Mouse (Mus musculus): Measurements from ENCODE around the gene Gpd1l. TPM values are rescaled to one million over a fixed set of nuclear protein-coding genes. Genes with fewer than 3 reads are reported as not detected.
A peak's percentile ranks its signal among the peaks of the same experiment; 100 is the strongest.

Gpd1l gene
- total and polyA plus RNA-seq, 2 experiments from 2014 or later = 39.3 to 77.7 TPM

GRCm38 (mm10) chr9:114881977-114882376 lies 51.8 kb downstream of the Gpd1l start:
- WGBS = 62% methylated on average over 2 of the region's 2 CpGs
- no peak overlapping the region for H3K27ac ChIP-seq (ENCODE audit: low read depth, low read length)
- no peaks in the 10 kb centered on the region for H3K27me3 ChIP-seq (ENCODE audit: insufficient read depth, low read length)
- no peaks in the 10 kb centered on the region for H3K4me1 ChIP-seq (ENCODE audit: insufficient read depth, low read length)
- no peak overlapping the region for H3K4me2 ChIP-seq (ENCODE audit: low read depth, low read length, poor library complexity, severe bottlenecking)
- no peaks in the 10 kb centered on the region for H3K9me3 ChIP-seq (ENCODE audit: low read length)
- H3K4me3 ChIP-seq (ENCODE audit: low read depth, low read length) = no peak overlapping the region
- TF ChIP-seq CTCF (IDR thresholded peaks at IDR 0.05) = no peak
- ATAC-seq (ENCODE audit: low FRiP score) = no peak
- DNase-seq (ENCODE audit: low spot score) = no peak
- H3K36me3 ChIP-seq (ENCODE audit: insufficient read depth, low read length) = no peaks in the 10 kb centered on the region
- H3K9ac ChIP-seq (replicated peaks; ENCODE audit: low read length, poor library complexity, severe bottlenecking) = no peak overlapping the region

GRCm38 (mm10) chr9:114855327-114855726 lies 78.5 kb downstream of the Gpd1l start:
- peak; percentile 30 for DNase-seq (ENCODE audit: low spot score)
- Histone ChIP-seq H3K27ac (ENCODE audit: low read depth, low read length) (no peak overlapping the region), H3K9ac (replicated peaks; ENCODE audit: low read length, poor library complexity, severe bottlenecking) (no peak overlapping the region), H3K9me3 (ENCODE audit: low read length) (no peaks in the 10 kb centered on the region), H3K27me3 (ENCODE audit: insufficient read depth, low read length) (no peaks in the 10 kb centered on the region), H3K4me3 (ENCODE audit: low read depth, low read length) (no peak overlapping the region), H3K36me3 (ENCODE audit: insufficient read depth, low read length) (no peaks in the 10 kb centered on the region), H3K4me2 (ENCODE audit: low read depth, low read length, poor library complexity, severe bottlenecking) (no peak overlapping the region), H3K4me1 (ENCODE audit: insufficient read depth, low read length) (no peaks in the 10 kb centered on the region)
- 78% methylated on average over 11 of the region's 11 CpGs for WGBS
- ATAC-seq (ENCODE audit: low FRiP score) = no peak
- TF ChIP-seq CTCF (IDR thresholded peaks at IDR 0.05) = no peak

- Histone ChIP-seq H3K9me3 (ENCODE audit: low read length) (no peaks in the 10 kb centered on the region), H3K4me2 (ENCODE audit: low read depth, low read length, poor library complexity, severe bottlenecking) (no peak overlapping the region), H3K27ac (ENCODE audit: low read depth, low read length) (no peak overlapping the region), H3K36me3 (ENCODE audit: insufficient read depth, low read length) (no peaks in the 10 kb centered on the region), H3K4me3 (ENCODE audit: low read depth, low read length) (no peak overlapping the region), H3K4me1 (ENCODE audit: insufficient read depth, low read length) (no peaks in the 10 kb centered on the region), H3K27me3 (ENCODE audit: insufficient read depth, low read length) (no peaks in the 10 kb centered on the region), H3K9ac (replicated peaks; ENCODE audit: low read length, poor library complexity, severe bottlenecking) (no peak overlapping the region)
- WGBS = 71% methylated on average over 9 of the region's 9 CpGs
- TF ChIP-seq CTCF (IDR thresholded peaks at IDR 0.05) = no peak
- ATAC-seq (ENCODE audit: low FRiP score) (no peak), DNase-seq (ENCODE audit: low spot score) (peak; percentile 41)
These were observed 79.1 kb downstream of the Gpd1l start for GRCm38 (mm10) chr9:114854686-114855085.

- Histone ChIP-seq H3K4me2 (ENCODE audit: low read depth, low read length, poor library complexity, severe bottlenecking) (no peak overlapping the region), H3K9me3 (ENCODE audit: low read length) (no peaks in the 10 kb centered on the region), H3K4me1 (ENCODE audit: insufficient read depth, low read length) (no peaks in the 10 kb centered on the region), H3K27ac (ENCODE audit: low read depth, low read length) (no peak overlapping the region), H3K27me3 (ENCODE audit: insufficient read depth, low read length) (no peaks in the 10 kb centered on the region), H3K9ac (replicated peaks; ENCODE audit: low read length, poor library complexity, severe bottlenecking) (no peak overlapping the region), H3K4me3 (ENCODE audit: low read depth, low read length) (no peak overlapping the region), H3K36me3 (ENCODE audit: insufficient read depth, low read length) (no peaks in the 10 kb centered on the region)
- no peak for ATAC-seq (ENCODE audit: low FRiP score)
- no peak for DNase-seq (ENCODE audit: low spot score)
- WGBS = 85% methylated on average over 15 of the region's 15 CpGs
- TF ChIP-seq CTCF (IDR thresholded peaks at IDR 0.05) = no peak
These were observed 80.5 kb downstream of the Gpd1l start for GRCm38 (mm10) chr9:114853336-114853735.

- Histone ChIP-seq H3K4me2 (ENCODE audit: low read depth, low read length, poor library complexity, severe bottlenecking) (no peak overlapping the region), H3K36me3 (ENCODE audit: insufficient read depth, low read length) (no peaks in the 10 kb centered on the region), H3K9me3 (ENCODE audit: low read length) (no peaks in the 10 kb centered on the region), H3K4me3 (ENCODE audit: low read depth, low read length) (no peak overlapping the region), H3K4me1 (ENCODE audit: insufficient read depth, low read length) (no peaks in the 10 kb centered on the region), H3K9ac (replicated peaks; ENCODE audit: low read length, poor library complexity, severe bottlenecking) (no peak overlapping the region), H3K27me3 (ENCODE audit: insufficient read depth, low read length) (no peaks in the 10 kb centered on the region), H3K27ac (ENCODE audit: low read depth, low read length) (no peak overlapping the region)
- WGBS = 76% methylated on average over 8 of the region's 8 CpGs
- TF ChIP-seq CTCF (IDR thresholded peaks at IDR 0.05) = no peak
- no peak for ATAC-seq (ENCODE audit: low FRiP score)
- no peak for DNase-seq (ENCODE audit: low spot score)
These were observed 82.2 kb downstream of the Gpd1l start for GRCm38 (mm10) chr9:114851419-114852190.

Other genes starting within 250 kb of the Gpd1l start
- gene Dync1li1, start 245.2 kb downstream of the Gpd1l start, total RNA-seq (2014; rRNA removed) = 124 and 131 TPM in 2 replicates
- gene Dync1li1, start 245.2 kb downstream of the Gpd1l start, polyA plus RNA-seq (2015; fragmentation: Nextera tagmentation; extraction: Ambion mirVana) = 148 and 160 TPM in 2 replicates
- 19.3 and 20.0 TPM in 2 replicates for gene Cmtm6, start 202.9 kb downstream of the Gpd1l start, total RNA-seq (2014; rRNA removed)
- gene Cmtm6, start 202.9 kb downstream of the Gpd1l start, polyA plus RNA-seq (2015; fragmentation: Nextera tagmentation; extraction: Ambion mirVana) = 19.2 and 21.5 TPM in 2 replicates
- 13.7 and 15.6 TPM in 2 replicates for gene Cmtm7, start 152.1 kb downstream of the Gpd1l start, total RNA-seq (2014; rRNA removed)
- gene Cmtm7, start 152.1 kb downstream of the Gpd1l start, polyA plus RNA-seq (2015; fragmentation: Nextera tagmentation; extraction: Ambion mirVana) = 8.0 and 9.1 TPM in 2 replicates
- gene Cmtm8, start 89.8 kb downstream of the Gpd1l start, total RNA-seq (2014; rRNA removed) = 1.1 and 4.2 TPM in 2 replicates
- 4.1 and 6.4 TPM in 2 replicates for gene Cmtm8, start 89.8 kb downstream of the Gpd1l start, polyA plus RNA-seq (2015; fragmentation: Nextera tagmentation; extraction: Ambion mirVana)
- gene Osbpl10, start 44.6 kb upstream of the Gpd1l start, total RNA-seq (2014; rRNA removed) = 22.5 and 23.5 TPM in 2 replicates
- 3.0 and 3.2 TPM in 2 replicates for gene Osbpl10, start 44.6 kb upstream of the Gpd1l start, polyA plus RNA-seq (2015; fragmentation: Nextera tagmentation; extraction: Ambion mirVana)
- 20.7 and 27.4 TPM in 2 replicates for gene Rps27rt, start 48.8 kb upstream of the Gpd1l start, total RNA-seq (2014; rRNA removed)
- gene Rps27rt, start 48.8 kb upstream of the Gpd1l start, polyA plus RNA-seq (2015; fragmentation: Nextera tagmentation; extraction: Ambion mirVana) = 195 and 227 TPM in 2 replicates